Mouse (Mus musculus) layer of hippocampus, postnatal 36 days (tissue): ENCODE data around the gene Mmab. TPM values are rescaled to one million over a fixed set of nuclear protein-coding genes. Genes with fewer than 3 reads are reported as not detected.

Source experiments
- DNase-seq, 2 experiments: peaks; one replicate each; pipeline ENCODE4 v3.0.0; 2022
- total RNA-seq, 2 experiments: library from RNA; stranded (reverse); gene quantifications; 2 replicates each; pipeline ENCODE4 v1.2.3; 2021

The Mmab gene
- total RNA-seq: 10 to 100 TPM; 18.3 to 19.0 TPM

DNA sequence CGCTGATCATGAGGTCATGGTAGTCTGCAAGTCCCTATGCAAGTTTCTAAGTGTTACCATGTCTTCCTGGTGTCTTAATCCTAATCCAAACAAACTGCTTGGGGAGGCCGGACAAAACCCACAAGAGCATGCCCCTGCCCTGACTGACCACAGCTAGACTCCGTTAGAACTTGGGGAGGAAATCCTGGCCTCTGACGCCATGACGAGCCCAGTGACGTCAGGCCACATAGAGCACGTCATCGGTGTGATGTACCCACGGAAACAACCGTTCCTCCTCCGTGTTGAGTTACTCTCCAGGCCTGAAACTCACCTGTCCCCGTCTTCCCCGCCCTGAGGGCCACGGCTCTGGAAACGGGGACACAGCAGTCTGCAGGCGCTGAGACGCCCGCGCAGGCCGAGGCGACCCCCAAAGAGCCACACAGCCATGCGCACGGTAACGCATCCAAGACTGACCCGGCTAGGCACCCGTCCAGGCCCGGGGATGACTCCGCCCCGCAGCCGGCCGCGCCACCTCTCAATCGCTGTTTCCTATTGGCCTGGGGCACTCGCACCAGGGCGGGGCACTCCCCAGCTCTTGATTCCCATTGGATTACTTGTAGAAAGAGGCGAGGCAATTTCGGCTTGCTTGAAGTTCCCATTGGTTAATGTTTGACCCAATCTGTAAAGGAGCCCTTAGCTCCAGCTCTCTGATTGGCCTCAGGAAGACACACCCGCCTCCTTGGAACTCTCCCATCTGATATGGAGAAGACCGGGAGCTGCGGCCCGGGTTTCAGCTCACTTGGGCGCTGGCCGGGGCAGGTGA lies at the start of gene Mmab, which contains the start of gene Mvk:
Gene Mmab, minus strand, starts transcription at position 495 of the 802 bp plus-strand sequence.
Gene Mvk, plus strand, starts transcription at position 704 of the 802 bp plus-strand sequence.
- peak; percentile 98 to 99 for DNase-seq

DNA sequence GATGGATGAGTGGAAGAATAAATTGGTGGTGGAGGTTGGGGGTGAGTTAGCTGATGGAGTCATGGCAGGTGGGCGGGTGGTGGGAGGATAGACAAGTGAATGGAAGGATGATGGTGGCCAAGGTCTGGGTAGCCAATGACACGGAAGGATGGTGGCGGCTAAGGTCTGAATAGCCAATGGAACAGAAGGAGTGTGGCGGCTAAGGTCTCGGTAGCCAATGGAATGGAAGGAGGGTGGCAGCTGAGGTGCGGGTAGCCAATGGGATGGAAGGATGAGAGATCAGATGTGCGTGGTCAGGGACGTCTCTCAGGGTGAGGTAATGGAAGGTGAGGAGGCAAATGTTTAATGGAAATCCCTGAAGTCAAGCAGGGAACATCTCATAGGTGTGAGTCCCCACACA lies 46.4 kb upstream of the Mmab start:
- no peak for DNase-seq

DNA sequence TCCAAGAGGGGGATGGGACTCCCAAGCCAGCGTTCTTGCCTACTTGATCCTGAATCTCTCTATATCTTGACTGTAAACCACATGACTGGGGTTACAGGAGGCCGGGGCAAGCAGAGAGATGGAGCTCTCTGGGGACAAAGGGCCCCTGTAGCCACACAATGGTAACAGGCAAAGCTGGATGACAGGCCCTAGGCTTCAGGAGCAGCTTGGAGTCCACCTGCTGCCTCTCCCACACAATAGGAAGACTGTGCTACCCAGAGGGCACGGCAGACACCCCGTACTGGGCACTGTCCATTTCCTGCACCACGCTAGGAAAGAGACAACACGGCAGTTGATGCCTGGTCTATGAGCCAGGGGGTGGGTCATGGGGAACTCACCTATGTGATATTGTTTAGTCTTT lies 45.7 kb upstream of the Mmab start:
- DNase-seq: no peak

DNA sequence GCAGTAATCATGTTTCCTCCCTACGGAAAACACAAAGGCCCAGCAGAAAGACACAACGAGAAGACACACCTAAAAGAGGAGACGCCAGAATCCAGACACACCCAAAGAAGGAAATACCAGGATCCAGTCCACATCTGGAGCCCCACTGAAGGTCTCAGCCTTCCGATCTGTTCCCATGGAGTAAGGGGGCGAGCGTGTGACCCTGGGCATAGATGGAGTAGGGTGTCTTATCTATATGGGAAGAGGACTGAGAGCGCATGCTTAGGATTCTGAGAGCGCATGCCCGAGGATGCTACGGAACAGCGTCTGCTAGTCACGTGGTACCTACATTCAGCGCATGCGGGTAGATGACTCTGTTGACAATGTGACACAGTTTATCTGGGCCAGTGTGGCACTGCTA lies 41.8 kb upstream of the Mmab start:
- no peak for DNase-seq

DNA sequence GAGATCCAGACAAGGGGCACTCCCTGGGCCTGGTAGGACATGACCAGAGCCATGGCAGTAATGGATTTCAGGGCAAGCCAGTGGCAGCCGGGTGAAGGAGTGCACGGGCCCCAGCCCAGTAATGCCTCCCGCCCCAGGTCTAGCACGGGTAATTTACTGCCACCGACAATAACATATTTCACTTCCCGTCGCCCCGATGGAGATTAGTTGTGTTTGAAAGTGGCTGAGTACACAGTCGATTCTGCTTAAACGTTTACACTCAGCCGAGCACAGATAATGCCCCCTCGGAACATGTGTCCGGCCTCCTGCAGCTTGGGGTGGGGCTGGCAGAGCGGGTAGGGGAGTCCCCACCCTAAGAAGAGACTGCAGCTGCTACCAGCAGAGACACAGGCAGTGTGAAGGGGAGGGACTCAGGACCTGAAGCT lies 38.7 kb upstream of the Mmab start:
- DNase-seq: no peak

DNA sequence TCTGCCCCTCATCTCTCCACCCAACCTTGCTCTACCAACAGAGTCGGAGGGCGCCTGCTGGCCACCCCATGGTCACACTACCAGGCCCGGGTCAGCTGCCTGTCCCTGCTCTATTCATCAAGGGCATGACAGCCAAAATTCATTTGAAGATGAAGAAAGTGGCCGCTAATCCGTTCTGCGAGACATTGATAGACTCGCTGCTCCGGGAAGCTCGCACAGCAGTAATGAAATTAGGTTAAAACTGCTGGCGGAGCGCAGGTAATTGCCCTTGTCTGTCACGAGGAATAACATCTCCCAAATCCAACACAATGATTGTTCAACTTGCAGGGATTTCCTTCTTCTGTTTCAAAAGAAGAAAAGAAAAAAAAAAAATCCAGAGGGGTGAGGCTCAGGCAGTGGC lies 34.4 kb upstream of the Mmab start:
- no peak for DNase-seq

GRCm38 (mm10) chr5:114474741-114475491 lies 31.1 kb upstream of the Mmab start:
- DNase-seq: peak; percentile 55 to 59

DNA sequence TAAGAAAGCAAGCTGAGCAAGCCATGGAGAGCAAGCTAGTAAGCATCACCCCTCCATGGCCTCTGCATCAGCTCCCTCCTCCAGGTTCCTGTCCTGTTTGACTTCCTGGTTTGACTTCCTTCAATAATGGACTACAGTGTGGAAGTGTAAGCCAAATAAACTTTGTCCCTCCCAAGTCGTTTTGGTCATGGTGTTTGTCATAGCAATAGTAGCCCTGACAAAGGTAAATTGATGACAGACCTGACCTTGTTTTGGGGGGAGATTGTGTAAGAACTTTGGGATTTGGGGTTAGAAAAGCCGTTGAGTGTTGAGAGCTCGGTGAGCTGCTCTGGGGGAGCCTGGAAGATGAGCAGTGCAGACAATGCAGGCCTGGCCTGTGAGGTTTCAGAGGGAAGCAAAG lies 26.5 kb upstream of the Mmab start:
- no peak for DNase-seq

DNA sequence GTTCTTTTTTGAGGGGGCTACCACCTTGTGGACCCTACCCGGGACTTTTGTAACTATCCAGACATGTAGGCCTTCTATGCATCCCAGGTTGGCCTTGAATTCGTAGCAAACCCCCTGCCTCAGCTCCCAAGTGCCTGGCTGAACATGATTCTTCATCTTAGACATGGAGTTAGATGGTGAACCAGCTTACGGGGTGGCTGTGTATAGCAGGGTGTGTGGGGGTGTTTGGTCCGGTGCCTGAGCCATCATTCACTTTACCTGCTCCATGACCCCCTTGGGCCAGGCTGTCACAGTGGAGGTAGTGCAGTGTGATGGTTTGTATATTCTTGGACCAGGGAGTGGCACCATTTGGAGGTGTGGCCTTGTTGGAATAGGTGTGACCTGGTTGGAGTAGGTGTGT lies 24.1 kb upstream of the Mmab start:
- no peak for DNase-seq

DNA sequence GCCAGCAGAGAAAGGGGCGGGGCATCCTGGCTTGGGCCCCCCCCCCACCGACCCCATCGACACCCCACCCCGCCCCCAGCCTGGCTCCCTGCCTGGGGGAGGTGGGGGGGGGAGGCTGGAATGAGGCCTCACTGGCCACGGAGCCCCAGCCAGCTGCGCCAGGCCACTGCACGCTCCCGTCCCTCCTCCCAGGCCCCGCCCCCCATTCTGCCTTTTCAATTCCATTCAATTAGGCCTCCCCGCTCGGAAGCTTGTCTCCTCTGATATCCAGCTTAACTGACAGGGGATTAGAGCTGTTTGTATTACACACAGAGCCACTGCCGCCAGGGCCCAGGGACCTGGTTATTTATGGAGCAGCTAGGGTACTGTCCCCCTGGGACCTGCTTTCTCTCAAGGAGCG lies 23.6 kb upstream of the Mmab start:
- DNase-seq: peak; percentile 49 to 50

GRCm38 (mm10) chr5:114467019-114467418 lies 23.2 kb upstream of the Mmab start:
- DNase-seq: no peak

DNA sequence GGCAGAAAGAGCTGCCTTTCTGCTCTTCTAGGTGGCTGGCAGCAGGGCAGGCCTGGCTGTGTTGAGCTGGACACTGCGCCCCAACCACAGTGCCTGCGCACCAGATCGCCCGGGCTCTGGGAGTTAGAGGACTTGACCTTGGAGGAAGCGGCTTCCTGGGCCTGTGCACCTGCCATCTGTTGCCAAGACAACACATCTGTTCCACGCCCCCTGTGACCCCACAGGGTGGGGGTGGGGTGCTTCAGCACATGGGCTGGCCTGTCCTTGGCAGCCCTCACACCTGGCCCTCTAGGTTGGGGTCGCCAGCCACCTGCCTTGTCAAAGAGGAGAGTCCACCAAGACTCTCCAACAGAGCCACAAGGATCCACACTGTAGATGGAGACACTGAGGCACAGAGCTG lies 21.8 kb upstream of the Mmab start:
- no peak for DNase-seq

DNA sequence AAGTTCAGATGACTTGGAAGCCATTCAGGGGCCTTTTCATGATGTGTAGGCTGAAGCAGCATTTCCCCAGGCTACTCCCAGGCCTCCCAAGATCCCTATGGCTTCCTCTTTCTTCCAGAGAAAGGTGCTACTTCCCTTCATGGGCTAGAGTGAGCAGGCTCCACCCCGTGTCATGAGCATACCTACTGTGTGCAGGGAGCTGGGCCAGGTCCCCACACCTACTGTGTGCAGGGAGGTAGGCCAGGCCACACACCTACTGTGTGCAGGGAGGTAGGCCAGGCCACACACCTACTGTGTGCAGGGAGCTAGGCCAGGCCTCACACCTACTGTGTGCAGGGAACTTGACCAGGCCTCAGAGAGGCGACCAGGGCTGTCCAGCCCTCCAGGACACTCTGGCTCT lies 20.7 kb upstream of the Mmab start:
- no peak for DNase-seq

- no peak for DNase-seq
These were observed 18.5 kb upstream of the Mmab start for GRCm38 (mm10) chr5:114462067-114463040.

DNA sequence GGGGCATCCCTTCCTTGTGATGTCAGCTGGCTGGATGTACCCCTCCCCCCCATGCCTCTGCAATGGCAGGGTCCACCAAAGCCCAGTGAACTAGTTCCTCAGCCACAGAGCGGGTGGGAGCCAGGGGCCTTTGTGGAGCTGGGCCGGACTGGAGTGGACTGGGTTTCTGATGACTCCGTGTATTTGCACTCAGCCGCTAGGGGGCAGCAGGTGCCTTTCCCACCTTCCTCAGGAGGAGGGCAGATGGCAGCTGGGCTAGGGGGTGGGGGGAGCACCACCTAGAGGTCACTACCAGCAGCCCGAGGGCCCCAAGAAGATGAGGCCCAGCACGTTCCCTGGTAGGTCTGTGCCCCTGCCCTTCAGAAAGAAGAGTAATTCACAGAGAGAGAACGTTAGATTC lies 17.4 kb upstream of the Mmab start:
- peak; percentile 67 to 76 for DNase-seq

DNA sequence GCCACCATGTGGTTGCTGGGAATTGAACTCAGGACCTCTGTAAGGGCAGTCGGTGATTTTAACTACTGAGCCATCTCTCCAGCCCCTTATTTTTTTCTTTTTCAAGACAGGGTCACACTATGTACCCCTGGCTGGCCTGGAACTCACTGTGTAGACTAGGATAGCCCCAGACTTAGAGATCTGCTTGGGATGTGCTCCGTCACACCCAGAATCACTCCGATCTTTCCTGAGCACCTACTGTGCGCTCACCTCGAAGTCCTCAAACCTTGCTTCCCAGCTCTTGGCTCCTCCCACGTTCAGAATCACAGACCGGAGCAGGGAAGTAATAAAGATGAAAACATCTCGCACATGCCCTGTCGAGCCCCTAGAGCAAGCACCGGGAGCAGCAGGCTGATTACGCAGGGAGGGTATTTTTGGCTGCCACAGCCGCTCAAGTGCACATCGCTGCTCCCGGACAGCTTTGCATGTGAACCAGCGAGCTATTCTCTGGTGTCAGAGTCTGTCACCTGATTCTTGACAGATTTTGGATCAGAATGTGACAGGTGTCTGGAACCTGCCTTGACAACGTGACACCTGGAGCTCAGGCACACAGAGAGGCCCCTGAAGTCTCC lies 13.2 kb upstream of the Mmab start:
- no peak for DNase-seq

GRCm38 (mm10) chr5:114456287-114456686 lies 12.4 kb upstream of the Mmab start:
- DNase-seq: no peak

DNA sequence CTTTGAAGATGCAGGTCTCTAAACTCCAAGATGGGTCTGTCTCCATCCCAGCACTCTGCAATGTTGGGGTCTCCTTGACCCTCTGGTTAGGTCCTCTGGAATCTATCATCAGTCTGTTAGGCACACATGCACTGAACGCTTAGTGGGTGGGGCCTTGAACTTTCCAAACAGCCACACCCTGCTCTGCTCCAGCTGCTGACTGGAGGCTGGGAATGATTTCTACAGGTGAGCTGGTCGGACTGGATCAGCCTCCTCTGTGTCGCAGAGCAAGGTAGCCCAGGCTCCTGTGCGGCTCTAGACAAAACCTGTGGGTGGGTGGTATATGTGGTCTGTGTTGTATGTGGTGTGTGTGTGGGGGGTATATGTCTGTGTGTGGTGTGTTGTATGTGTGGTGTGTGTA lies 5.2 kb upstream of the Mmab start:
- DNase-seq: no peak

GRCm38 (mm10) chr5:114444368-114444692 lies 470 bp upstream of the Mmab start:
- no peak for DNase-seq

DNA sequence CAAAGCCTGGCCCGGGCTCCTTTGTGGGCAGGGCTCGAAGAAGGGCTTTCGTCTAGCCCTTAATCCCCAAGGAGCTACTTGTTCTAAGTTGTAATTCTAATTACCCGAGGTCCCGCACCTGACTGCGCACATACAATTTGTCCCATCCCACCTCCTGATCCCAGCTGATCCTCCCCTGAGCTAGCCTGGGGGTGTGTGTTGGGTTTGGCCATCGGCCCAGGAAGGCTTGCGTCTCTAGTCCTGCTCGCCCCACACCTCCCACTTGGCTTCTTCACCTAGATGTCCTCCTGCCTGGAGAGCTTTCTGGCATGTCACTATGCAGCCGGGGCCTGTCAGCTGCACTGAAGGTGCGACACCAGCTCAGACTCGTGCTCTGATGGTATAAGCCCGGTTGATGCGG lies 8.3 kb downstream of the Mmab start:
- no peak for DNase-seq

GRCm38 (mm10) chr5:114434359-114434758 lies 9.5 kb downstream of the Mmab start:
- no peak for DNase-seq

DNA sequence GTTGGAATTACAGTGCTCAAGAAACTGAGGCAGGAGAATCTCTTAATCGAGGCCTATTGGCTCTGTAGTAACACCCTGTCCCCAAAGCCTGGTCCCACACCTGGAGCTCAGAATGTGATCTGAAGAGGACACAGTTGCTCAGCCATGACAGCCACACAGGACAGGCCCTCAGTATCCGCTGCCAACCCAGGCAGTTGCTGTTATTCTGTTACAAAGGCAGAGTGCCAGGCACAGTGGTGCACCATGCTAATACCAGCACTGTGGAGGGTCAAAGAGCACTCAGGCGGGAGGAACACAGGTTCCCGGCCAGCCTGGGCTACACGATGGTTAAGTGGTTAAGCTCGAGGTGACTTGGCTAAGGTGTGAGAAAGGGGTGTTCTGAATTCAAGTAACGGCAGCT lies 14.1 kb downstream of the Mmab start:
- DNase-seq: no peak
